Mouse (Mus musculus) MN1 (cell line): ENCODE data around the gene Ikzf3.

ENCODE experiments used
- DNase-seq: peaks from one replicate; pipeline ENCODE4 v3.0.0-alpha.2; 2016; ENCODE audit warnings: low spot score

The Ikzf3 gene

GRCm38 (mm10) chr11:98545711-98546231 lies at the start of gene Ikzf3:
TSS of gene Ikzf3 (minus strand) at chr11:98546031.
- DNase-seq = no peak

- DNase-seq = no peak
Measured at GRCm38 (mm10) chr11:98595473-98595872, 49.6 kb upstream of the Ikzf3 start.

GRCm38 (mm10) chr11:98595021-98595420 lies 49.2 kb upstream of the Ikzf3 start:
- no peak for DNase-seq

DNA sequence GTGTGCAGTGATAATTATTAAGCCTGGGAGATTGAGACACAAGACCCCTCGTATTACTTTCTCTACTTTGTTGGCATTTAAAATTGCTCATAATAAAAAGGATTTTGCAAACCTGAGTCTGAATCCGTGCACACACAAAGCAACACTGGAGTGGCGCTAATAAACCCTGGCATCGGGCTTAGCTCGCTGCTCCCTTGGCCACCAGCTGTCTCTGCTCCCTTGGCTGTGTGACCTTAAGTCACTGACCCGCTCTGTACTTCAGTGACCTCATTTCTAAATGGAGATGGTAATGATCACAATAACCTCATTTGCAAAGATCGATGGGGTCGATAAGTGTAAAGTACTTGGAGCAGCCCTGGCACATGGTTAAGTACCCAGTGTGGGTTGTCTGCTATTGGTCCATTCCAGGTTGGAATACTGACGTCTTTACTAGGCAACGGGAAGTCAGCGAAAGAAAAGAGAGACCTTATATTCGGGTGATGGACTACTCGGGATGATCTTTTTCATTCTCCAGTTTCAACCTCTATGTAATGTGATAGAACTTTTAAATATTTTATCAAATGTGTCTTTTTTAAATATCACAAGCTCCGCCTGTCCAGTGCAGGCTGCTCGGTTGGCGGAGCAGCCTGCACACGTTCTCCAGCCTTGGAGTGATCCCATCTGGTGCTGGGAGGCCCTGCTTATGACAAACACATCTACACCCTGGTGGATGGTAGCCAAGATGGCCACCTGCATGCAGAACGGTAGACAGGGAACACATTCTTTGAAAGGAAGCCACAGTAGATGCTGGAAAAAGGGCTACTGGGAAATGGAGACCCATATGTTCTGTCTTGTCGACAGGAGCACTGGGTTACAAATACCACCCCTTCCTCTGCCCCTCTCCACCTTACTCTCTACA lies 45.0 kb upstream of the Ikzf3 start:
- DNase-seq = peak; percentile 33

DNA sequence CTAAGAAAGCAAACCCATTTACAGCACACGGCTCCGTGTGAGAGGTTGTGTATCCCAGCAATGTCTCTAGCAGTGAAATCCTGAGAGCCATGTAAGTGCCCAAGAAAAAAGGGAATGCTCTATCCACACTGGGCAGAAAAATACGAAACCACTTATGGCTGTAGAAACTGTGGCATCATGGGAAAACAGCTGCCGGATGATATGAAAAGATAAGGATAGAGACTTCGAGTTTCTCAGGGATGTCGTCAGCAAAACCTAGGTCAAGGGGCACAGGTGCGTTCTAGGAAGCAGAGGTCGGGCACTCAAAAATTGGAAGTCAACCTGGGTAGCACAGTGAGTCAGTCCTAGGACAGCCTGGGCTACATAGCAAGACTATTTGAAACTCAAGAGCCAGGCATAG lies 43.5 kb upstream of the Ikzf3 start:
- DNase-seq = no peak

DNA sequence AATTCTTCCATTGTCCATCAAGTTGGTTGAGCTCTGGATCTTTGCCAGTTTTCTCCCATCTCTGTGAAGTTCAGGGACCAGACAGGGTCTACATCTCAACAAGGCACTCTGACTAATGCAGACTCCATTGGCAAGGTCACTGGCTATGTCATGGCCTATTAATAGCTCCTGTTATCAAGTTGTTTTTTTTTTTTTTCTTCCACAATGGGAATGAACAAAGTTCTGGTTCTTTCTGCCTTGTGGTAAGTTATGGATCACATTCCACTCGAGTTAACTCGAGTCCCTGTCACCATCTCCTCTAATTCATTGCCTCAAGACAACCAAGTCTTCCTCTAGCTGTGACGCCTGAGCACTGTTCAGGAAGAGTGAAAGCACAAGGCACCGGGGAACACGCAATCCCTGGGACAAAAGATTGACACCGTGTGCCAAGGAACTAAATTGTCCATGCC lies 43.0 kb upstream of the Ikzf3 start:
- DNase-seq = peak; percentile 43

DNA sequence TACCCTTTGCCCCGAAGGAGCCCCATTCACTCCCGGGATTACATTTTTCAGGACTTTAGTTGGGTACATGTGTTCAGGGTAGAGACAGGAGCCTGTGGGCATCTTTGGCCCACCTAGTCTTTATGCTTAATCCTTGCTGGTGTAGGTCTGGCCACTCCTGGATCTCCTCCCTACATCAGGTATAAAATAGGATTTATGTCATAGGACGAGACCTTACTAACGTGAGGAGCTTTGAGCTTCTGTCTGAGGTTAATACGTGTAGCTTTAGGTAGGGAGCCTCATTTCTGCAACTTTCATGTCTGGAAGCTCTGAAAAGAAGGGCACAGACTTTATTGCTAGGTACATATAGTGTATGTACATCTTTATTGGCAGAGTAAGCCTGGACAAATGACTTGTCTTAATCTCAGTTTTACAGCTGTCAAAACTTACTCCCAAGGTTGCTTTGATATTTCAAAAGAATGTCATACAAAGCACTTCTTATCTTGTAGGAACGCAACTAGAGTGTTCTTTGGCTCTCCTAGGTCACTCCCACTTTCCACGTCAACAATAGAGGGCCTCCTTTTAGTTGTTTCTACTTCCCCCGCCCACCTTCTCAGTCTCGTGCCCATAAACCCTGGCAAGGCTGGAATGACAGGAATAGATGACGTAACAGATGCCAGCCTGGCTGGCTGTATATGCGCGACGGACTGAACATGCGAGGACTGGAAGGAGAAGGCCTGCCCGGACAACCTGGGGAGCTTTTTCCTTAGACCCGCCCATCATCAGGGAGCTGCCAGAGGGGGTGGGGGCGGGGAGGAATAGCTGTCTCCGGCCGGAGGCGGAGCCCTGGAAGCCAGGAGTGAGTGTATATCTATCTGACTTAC lies 42.1 kb upstream of the Ikzf3 start:
- DNase-seq = peak; percentile 91

GRCm38 (mm10) chr11:98586892-98587563 lies 41.2 kb upstream of the Ikzf3 start, which contains the start of gene Ormdl3:
TSS of gene Ormdl3 (minus strand) at chr11:98587368.
- DNase-seq = peak; percentile 99

GRCm38 (mm10) chr11:98586087-98586891 lies 40.5 kb upstream of the Ikzf3 start:
- DNase-seq = peak; percentile 41

DNA sequence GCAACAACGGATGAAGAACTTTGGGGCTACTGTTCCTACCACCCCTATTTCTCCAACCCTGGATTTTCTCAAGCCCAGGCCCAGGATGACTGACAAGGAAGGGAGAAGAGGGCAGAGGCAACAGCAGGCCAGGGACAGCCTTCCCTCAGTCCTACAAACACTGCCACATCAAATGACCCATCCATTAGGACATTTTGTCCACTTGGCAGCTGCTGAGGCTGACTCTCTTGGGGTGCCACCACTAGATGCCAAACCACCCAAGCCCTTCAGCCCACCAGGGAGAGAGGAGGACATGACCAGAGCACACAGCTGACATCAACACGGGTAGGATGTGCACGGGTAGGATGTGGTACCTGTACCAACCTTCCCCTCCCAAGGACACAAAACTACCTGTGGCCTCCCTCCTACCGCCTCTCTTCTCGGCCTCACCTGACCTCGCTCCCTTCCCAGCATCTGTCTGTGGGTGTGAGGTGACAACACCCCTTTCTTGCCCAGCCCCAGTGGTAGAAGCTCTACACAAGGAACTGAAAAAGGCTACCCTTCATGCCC lies 38.9 kb upstream of the Ikzf3 start:
- DNase-seq = no peak

GRCm38 (mm10) chr11:98584146-98584545 lies 38.3 kb upstream of the Ikzf3 start:
- no peak for DNase-seq

DNA sequence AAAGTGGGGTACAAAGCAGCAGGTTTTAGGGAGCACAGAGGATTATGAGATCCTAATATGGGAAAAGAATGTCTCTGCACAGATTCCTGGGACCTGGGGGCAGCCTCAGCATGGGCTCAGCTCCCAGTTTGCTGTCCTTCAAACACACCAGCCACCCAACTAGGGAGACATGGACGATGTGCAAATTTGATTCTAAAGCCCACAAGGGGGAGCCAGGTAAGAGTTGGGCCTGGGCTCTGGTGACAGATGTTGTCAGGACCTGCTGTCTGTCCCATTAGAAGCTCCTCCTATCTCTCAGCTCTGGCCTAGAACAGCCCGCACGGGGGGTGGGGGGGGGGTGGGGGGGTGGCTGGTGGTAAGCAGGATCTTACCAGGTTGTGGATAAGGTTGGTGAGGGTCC lies 37.7 kb upstream of the Ikzf3 start:
- DNase-seq = no peak

DNA sequence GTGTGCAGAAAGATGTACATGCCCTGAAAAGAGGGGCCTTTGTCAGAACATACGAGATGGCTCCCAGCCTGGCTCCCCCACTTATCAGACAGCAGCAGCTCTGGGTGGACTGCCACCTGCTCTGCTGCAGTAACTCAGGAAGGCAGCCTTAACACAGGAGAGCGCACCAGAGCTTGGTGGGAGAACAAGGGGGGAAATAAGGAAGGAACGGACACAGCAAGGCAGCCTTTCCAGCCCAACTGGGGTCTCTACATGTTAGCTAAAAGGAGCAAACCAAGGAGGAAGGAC lies 37.4 kb upstream of the Ikzf3 start:
- DNase-seq = no peak

- DNase-seq = no peak
Measured at GRCm38 (mm10) chr11:98582551-98583264, 36.9 kb upstream of the Ikzf3 start.

DNA sequence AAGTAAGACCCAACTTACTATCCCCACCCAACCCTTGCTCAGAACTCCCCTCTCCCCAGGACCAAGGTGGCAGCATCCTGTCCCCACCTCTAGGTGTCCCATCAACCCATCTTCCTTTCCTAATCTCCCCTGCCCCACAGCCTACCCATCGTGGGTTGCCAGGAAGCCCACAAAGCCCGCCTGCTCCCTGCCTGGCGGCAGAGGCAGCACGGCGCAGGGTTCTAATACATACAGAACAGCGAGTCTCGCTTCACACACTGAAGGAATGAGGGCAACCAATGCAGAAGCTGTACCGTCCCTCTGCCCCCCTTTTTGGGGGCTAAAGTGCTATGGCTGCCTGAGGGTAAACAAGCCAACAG lies 36.2 kb upstream of the Ikzf3 start:
- DNase-seq = no peak

GRCm38 (mm10) chr11:98581286-98582029 lies 35.6 kb upstream of the Ikzf3 start:
- DNase-seq = no peak

GRCm38 (mm10) chr11:98580301-98581121 lies 34.7 kb upstream of the Ikzf3 start:
- DNase-seq = peak; percentile 67

GRCm38 (mm10) chr11:98577776-98578175 lies 31.9 kb upstream of the Ikzf3 start:
- no peak for DNase-seq

DNA sequence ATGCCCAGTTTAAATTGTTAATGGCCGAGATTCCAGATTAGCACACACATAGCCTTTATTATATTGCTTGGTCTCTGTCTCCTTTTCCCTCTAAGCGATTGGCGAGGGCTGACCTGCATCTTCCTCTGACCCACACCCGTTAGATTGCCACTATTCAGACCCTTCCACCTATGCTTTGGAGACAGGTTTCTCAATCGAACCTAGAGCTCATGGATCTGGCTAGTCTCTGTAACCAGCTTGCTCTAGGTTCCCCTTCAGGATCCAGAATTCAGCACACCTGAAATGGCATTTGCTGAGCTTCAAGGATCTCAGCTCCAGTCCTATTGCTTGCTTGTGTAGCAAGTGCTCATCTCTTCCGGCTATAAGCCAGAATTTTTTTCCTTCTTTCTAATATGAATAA lies 23.6 kb upstream of the Ikzf3 start:
- no peak for DNase-seq
